Mouse (Mus musculus) hindbrain, embryonic 13.5 days (tissue): ENCODE data around the gene Ncapd3. TPM values are rescaled to one million over a fixed set of nuclear protein-coding genes. Genes with fewer than 3 reads are reported as not detected.

Experiments used
- ATAC-seq: fragments of 200-750 bp; cut with Nextera tagmentation; 2 replicates; pipeline ENCODE4 v1.8.0; 2017; ENCODE audit warnings: moderate TSS enrichment; ENCODE audit not compliant: low FRiP score
- H3K27ac ChIP-seq: fragments of 300-500 bp; sonication (generic); 2 replicates; pipeline ENCODE4 v1.5.1; 2015; ENCODE audit warnings: inconsistent platforms, mild to moderate bottlenecking, moderate library complexity
- H3K27me3 ChIP-seq: fragments of 300-500 bp; sonication (generic); 2 replicates; pipeline ENCODE4 v1.6.1; 2015; ENCODE audit warnings: mild to moderate bottlenecking, inconsistent platforms
- H3K36me3 ChIP-seq: fragments of 300-500 bp; sonication (generic); 2 replicates; pipeline ENCODE4 v1.6.1; 2015; ENCODE audit warnings: mild to moderate bottlenecking, inconsistent platforms
- H3K4me1 ChIP-seq: fragments of 300-500 bp; sonication (generic); replicated peaks from 2 replicates; pipeline ENCODE4 v1.6.1; 2015; ENCODE audit warnings: inconsistent platforms
- H3K4me2 ChIP-seq: fragments of 300-500 bp; sonication (generic); 2 replicates; pipeline ENCODE4 v1.6.1; 2015; ENCODE audit warnings: inconsistent platforms, mild to moderate bottlenecking, moderate library complexity
- H3K4me3 ChIP-seq: fragments of 300-500 bp; sonication (generic); 2 replicates; pipeline ENCODE4 v1.5.1; 2015; ENCODE audit warnings: mild to moderate bottlenecking, inconsistent platforms
- H3K9ac ChIP-seq: fragments of 300-500 bp; sonication (generic); 2 replicates; pipeline ENCODE4 v1.6.1; 2015; ENCODE audit warnings: mild to moderate bottlenecking, inconsistent platforms
- H3K9me3 ChIP-seq: fragments of 300-500 bp; sonication (generic); 2 replicates; pipeline ENCODE4 v1.6.1; 2016; ENCODE audit warnings: inconsistent platforms
- WGBS: fragments of 180-500 bp; shearing (Covaris S2); methylation state at CpG from one replicate; pipeline ENCODE4 v1.1.7; 2015; 5-methylcytosine and 5-hydroxymethylcytosine counted together
- polyA plus RNA-seq: library from polyadenylated mRNA; unstranded; fragments of >200 nt; fragmentation: Nextera tagmentation; extraction: Ambion mirVana; gene quantifications from 2 replicates; pipeline ENCODE4 v1.2.1, GENCODE M21; 2015

Ncapd3 gene
- 14.3 and 16.2 TPM in 2 replicates for polyA plus RNA-seq

DNA sequence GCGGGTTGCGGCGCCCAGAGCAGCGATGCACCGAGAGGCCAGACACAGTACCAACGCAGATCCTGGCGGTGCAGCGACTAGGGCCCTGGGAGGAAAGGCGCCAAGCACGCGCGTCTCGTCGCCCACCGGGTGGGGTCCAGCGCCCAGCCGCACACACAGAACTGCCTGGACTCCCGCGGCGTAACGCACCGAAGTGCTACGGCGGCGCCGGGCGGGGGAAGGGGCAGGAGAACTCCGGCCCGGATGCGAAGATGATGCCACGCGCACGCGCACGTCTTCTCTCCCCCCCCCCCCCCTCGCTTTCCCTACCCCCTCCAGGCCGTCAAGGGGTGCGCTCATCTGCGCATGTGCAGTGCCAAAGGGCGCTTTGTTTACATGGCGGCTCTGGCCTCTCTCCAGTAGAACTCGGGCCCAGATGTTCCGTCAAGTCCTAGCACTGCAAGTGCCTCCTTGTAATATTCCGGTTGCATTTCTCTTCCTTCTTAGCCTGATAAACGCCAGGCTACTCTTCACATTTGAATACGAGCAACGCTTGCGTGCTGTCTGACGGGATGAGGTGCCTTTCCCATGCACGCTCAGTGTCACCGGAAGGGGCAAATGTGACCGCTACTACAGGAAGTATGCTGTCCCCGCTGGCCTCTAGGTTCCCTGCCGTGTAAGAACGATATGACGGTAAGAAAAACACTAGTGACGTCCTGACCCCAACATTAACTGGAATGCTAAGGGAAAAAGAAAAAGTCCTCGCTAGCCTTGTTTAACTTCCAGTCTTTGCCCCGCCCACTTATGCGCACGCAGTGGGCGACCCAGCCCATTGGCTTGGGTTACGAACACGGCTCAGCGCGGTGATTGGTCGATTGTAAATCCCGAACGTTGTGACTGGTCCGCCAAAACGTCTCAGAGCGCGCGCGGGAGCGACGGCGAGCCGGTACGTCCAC is at the start of gene Ncapd3, which contains the start of gene Vps26b:
TSS of gene Ncapd3 (plus strand) at position 348 of the 935 bp plus-strand sequence.
TSS of gene Vps26b (minus strand) at position 238 of the 935 bp plus-strand sequence.
- Histone ChIP-seq H3K4me2 (peak within 1 kb of the TSS; percentile 84), H3K27me3 (no peaks in the 10 kb centered on the region), H3K4me3 (peak within 1 kb of the TSS; percentile 98), H3K27ac (peak within 1 kb of the TSS; percentile 96), H3K9ac (peak within 1 kb of the TSS; percentile 97), H3K4me1 (peaks cover 54% of the 10 kb centered on the region), H3K36me3 (0 out of 2 replicates have a peak, but pooled peaks cover 5% of the 10 kb centered on the region), H3K9me3 (no peaks in the 10 kb centered on the region)
- WGBS: under 1% methylated on average over 63 of the region's 80 CpGs
- peak; percentile 95 for ATAC-seq

DNA sequence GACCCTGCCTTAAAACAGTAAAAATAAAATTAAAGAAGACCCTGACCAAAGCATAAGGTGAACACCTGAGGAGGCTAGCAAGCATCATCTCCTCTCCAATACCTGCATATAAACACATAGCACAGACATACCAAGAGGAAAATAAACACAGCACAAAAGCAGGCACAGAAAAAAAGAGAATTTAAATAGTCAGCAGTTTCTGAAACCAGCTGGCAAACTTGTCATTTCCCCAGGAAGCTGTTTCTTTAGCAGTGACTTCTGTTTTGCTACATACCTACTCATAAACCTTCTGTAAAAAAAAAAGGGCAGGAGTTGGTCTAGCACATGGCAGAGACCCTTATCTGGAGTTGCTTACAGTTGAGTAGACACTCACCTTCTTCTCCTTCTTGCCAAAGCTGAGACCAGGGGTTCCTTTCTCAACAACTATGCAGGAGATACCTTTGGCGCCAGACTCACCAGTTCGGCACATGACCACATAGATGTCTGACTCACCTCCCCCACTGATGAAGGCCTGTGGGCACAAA is 44.8 kb upstream of the Ncapd3 start:
- 96% methylated on average over 2 of the region's 2 CpGs for WGBS
- no peak for ATAC-seq
- Histone ChIP-seq H3K4me3 (no peak overlapping the region), H3K4me1 (no peaks in the 10 kb centered on the region), H3K36me3 (peaks cover 67% of the 10 kb centered on the region), H3K4me2 (no peak overlapping the region), H3K9me3 (no peaks in the 10 kb centered on the region), H3K9ac (no peak overlapping the region), H3K27me3 (no peaks in the 10 kb centered on the region), H3K27ac (no peak overlapping the region)

DNA sequence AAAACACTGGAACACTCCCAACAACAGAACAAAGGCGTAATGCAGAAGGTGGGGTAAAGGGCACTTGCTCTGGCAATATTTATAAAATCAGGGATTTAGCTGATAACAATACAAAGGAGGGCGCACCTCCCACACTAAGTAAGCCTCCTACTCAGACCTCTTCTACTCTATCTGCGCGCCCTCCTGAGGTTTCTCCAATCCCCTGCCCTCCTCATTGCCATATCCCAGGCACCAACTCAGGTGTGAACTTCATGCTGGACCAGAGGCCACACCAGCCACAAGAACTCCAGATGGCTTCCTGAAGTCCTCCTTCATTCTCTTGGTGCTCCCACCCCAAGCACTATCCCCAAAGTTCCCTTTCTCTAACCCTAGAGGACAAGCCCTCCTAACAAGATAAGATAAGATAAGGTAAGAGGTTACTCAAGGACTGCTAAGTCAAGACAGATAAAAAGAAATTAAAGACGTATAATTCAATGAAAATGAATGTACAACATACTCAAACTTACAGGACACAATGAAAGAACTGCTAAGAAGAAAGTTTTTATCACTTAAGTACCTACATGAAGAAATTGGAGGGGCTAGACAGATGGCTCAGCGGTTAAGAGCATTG is 44.2 kb upstream of the Ncapd3 start:
- Histone ChIP-seq H3K27ac (no peak overlapping the region), H3K36me3 (peaks cover 69% of the 10 kb centered on the region), H3K4me3 (no peak overlapping the region), H3K27me3 (no peaks in the 10 kb centered on the region), H3K9ac (no peak overlapping the region), H3K4me1 (no peaks in the 10 kb centered on the region), H3K4me2 (no peak overlapping the region), H3K9me3 (no peaks in the 10 kb centered on the region)
- no peak for ATAC-seq
- 96% methylated on average over 6 of the region's 6 CpGs for WGBS

DNA sequence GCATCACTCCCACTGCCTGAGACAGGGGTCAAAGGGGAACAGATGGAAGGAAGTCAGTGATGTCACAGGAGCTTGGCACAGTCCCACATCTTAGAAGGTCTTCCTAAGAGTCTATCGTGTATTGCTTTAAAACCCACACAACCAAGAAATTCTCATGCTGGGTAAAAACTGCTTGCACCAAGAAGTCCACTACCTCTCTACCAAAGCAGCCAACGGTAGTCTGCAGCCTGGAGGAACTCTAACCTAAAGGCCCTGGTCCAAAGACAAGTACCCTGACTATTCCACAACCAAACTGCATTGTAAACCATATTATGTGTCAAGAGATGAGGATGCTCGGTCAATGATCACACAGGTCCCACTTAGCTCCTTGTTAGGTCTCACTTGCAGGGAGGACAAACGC is 39.8 kb upstream of the Ncapd3 start:
- H3K9ac ChIP-seq: no peak overlapping the region
- ATAC-seq: no peak
- H3K4me2 ChIP-seq: no peak overlapping the region
- peaks cover 62% of the 10 kb centered on the region for H3K36me3 ChIP-seq
- H3K4me1 ChIP-seq: no peaks in the 10 kb centered on the region
- no peaks in the 10 kb centered on the region for H3K9me3 ChIP-seq
- no peak overlapping the region for H3K27ac ChIP-seq
- H3K27me3 ChIP-seq: no peaks in the 10 kb centered on the region
- H3K4me3 ChIP-seq: no peak overlapping the region
- 89% methylated on average over 4 of the region's 4 CpGs for WGBS

DNA sequence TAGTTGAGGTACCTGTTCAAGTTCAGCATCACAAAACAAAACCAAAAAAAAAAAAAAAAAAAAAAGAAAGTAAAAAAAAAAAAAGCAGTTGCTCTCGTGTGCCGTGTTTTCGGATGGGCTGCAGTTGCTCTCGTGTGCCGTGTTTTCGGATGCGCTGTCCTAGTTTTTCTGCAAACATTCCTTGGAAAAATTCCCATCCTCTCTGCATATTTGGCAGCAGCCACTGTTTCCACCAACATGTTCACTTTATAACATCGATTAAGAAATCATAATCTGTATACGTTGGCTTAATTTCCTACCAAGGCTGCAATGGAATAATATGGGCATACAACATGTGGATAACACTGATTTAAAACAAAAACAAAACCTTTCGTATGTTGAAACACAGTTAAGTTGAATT is 36.9 kb upstream of the Ncapd3 start:
- H3K27ac ChIP-seq: no peak overlapping the region
- no peak overlapping the region for H3K4me2 ChIP-seq
- peaks cover 3% of the 10 kb centered on the region for H3K4me1 ChIP-seq
- 96% methylated on average over 10 of the region's 10 CpGs for WGBS
- H3K27me3 ChIP-seq: no peaks in the 10 kb centered on the region
- no peak overlapping the region for H3K4me3 ChIP-seq
- H3K36me3 ChIP-seq: peaks cover 40% of the 10 kb centered on the region
- H3K9me3 ChIP-seq: no peaks in the 10 kb centered on the region
- no peak overlapping the region for H3K9ac ChIP-seq
- ATAC-seq: no peak

DNA sequence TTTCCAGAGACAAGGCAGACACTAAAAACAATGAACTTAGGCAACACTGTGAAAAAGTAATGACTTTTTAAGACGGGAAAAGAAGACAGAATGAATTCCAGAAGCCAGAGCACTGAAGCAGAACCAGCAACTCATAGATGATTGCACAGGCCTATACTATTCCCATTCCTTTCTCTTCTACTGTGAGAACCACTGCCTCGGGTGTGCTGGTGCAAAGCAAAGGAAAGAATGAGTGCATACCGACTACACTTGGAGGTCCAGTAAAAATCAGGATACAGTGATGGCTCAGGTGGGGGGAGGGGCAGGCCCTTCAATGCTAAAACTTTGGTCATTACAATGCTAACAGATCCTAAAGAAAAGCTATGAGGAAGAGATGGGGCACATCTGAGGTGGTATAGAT is 36.1 kb upstream of the Ncapd3 start:
- no peak overlapping the region for H3K4me2 ChIP-seq
- WGBS: 71% methylated on average over 3 of the region's 3 CpGs
- H3K4me1 ChIP-seq: peaks cover 5% of the 10 kb centered on the region
- H3K27ac ChIP-seq: no peak overlapping the region
- peaks cover 32% of the 10 kb centered on the region for H3K36me3 ChIP-seq
- no peaks in the 10 kb centered on the region for H3K27me3 ChIP-seq
- no peak overlapping the region for H3K9ac ChIP-seq
- no peak overlapping the region for H3K4me3 ChIP-seq
- no peak for ATAC-seq
- H3K9me3 ChIP-seq: no peaks in the 10 kb centered on the region

DNA sequence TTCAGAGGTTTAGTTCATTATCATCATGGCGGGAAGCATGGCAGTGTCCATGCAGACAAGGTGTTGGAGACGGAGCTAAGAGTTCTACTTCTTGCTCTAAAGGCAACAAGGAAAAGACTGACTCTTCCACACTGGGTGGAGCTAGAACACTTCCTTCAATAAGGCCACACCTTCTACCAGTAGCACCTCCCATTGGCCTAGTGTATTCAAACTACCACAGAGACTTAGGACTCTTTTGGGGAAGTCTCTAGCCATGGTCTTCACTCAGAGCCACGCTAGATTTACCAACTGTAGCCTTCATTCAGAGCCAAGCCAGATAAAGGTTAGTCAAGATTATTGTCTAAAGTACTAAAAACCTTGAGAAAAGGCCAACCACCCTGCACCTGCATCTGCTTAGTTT is 32.9 kb upstream of the Ncapd3 start:
- Histone ChIP-seq H3K36me3 (peaks cover under 1% of the 10 kb centered on the region), H3K9me3 (no peaks in the 10 kb centered on the region), H3K9ac (no peak overlapping the region), H3K4me2 (no peak overlapping the region), H3K4me1 (peaks cover 26% of the 10 kb centered on the region), H3K27me3 (no peaks in the 10 kb centered on the region), H3K4me3 (no peak overlapping the region), H3K27ac (no peak overlapping the region)
- 96% methylated on average over 3 of the region's 3 CpGs for WGBS
- ATAC-seq: no peak

DNA sequence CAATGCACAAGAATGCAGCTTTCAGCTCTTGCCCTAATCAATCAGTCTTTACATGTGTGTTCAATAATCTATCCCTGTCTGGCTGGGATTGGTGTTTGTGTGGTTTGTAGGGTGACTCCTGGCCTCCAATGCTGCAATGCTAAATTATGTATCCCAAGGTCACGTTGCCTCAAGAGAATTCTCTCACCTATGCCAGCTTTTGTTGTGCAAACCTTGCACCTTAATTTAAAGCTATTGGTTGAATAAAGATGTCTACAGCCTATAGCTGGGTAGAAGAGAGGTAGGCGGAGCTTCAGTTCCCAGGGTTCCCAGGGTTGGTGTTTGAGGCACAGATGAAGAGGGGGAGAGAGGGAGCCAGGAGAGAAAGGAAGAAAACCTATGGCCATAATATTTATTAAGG is 32.5 kb upstream of the Ncapd3 start:
- Histone ChIP-seq H3K4me1 (peaks cover 26% of the 10 kb centered on the region), H3K4me2 (no peak overlapping the region), H3K9ac (no peak overlapping the region), H3K27me3 (no peaks in the 10 kb centered on the region), H3K4me3 (no peak overlapping the region), H3K27ac (no peak overlapping the region), H3K9me3 (no peaks in the 10 kb centered on the region), H3K36me3 (no peaks in the 10 kb centered on the region)
- no peak for ATAC-seq
- WGBS: 94% methylated on average over 2 of the region's 2 CpGs

DNA sequence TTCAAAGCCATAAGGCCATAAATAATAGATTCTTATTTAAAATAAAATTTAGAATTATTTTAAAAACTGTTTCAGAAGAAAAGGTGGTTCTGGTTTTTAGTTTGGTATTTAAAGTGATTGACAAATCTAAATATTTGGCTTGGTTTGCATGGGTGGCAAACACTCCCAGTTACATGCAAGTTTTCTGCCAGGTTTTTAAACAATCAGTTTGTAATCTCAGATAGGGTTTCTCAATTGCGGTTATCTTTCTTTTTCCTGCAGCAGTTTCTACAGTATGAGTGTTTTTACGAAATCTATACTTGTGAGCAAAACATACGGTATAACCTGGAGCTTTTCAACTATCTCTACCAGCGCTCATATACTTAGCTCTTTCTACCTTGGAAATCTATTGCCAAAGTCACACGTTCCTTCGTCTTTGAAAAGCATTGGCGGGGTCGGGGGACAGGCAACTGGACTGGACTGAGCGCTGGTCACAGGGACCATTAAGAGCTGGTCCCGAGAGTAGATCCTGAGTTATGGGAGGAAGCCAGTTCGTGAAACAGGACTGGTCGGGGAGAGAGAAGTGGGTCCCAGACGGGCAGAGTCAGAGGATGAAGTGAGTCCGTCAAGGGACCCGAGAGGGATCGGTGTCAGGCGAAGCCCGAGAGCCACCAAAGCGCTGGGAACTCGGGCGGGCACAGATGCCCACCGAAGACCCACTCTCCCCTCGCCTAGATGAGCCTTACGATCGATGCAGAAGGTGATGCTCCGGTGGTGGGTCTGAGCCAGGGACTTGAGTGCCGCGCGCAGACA is 31.1 kb upstream of the Ncapd3 start:
- peaks cover 13% of the 10 kb centered on the region for H3K36me3 ChIP-seq
- 4% methylated on average over 29 of the region's 29 CpGs for WGBS
- H3K4me2 ChIP-seq: peak overlapping the region; percentile 87
- H3K4me3 ChIP-seq: peak overlapping the region; percentile 73
- peak overlapping the region; percentile 83 for H3K9ac ChIP-seq
- H3K4me1 ChIP-seq: peaks cover 26% of the 10 kb centered on the region
- ATAC-seq: peak; percentile 81
- H3K9me3 ChIP-seq: no peaks in the 10 kb centered on the region
- peak overlapping the region; percentile 74 for H3K27ac ChIP-seq
- H3K27me3 ChIP-seq: no peaks in the 10 kb centered on the region

DNA sequence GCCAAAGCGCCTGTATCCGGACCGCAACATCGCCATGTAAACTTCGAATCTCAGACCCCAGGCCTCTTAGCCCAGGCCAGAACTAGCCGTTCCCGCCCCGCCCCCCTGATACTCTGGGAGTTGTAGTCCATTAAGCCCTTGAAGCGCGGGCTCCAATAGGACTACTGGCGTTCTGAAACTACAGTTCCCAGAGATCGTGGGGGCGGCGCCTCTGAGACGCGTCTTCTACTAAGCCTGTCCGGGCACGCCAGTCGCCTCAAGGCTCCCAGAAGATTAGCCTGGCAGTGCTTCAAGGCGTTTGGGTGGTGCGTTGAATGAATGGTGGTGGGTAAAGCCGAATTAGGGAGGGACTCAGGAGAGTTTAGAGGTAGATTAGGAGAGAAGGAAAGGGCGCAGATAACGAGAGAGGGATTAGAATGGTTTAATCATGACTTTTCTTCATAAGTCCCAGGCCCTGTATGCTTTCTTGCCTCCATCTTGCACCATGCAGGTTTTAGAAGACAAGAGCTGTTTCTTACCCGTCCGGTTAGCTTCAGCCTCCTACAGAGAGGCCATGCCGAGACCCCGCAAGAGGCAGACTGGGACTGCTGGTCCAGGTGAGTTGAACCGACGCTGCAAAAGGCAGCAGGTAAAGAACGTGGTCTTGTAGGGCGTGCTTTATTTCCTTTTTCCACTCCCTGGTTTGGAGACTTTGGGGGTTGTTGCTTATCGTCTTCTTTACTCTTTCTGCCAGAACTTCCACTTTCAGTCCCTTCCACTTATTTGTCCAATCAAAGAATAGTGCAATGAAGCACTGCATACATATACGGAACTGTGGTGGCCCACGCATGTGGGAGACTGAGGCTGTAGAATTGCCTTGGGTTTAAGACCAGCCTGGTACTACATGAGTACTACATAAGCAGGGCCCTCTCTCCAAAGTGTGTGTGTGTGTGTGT is 30.2 kb upstream of the Ncapd3 start, which contains the start of the genes Acad8 and Thyn1:
TSS of gene Acad8 (minus strand) at position 106 of the 935 bp plus-strand sequence.
TSS of gene Thyn1 (plus strand) at position 250 of the 935 bp plus-strand sequence.
- peaks cover 21% of the 10 kb centered on the region for H3K36me3 ChIP-seq
- ATAC-seq: peak; percentile 100
- peak within 1 kb of the TSS; percentile 83 for H3K9ac ChIP-seq
- H3K27ac ChIP-seq: peak within 1 kb of the TSS; percentile 76
- H3K4me3 ChIP-seq: peak within 1 kb of the TSS; percentile 73
- H3K9me3 ChIP-seq: no peaks in the 10 kb centered on the region
- peak within 1 kb of the TSS; percentile 87 for H3K4me2 ChIP-seq
- peaks cover 26% of the 10 kb centered on the region for H3K4me1 ChIP-seq
- H3K27me3 ChIP-seq: no peaks in the 10 kb centered on the region
- 1% methylated on average over 35 of the region's 35 CpGs for WGBS

DNA sequence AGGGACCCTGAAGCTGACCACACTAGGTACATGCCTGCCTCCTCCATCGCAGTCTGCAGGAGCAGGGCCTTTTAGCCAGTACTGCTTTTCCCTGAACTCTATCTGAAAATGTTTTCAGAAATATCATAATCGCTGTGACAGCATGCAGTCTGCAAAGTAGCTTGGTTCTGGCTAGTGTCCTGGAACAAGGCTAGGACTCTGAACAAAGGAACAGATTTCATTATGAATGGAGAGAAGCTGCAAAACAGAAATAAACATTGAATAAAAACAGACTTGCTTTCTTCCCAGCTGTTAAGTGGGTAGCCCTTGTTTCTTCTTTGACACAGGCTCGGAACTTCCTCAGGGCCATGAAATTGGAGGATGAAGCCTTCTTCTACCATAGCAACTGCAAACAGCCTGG is 24.7 kb upstream of the Ncapd3 start:
- no peak overlapping the region for H3K9ac ChIP-seq
- no peaks in the 10 kb centered on the region for H3K27me3 ChIP-seq
- H3K36me3 ChIP-seq: peaks cover 76% of the 10 kb centered on the region
- peaks cover 16% of the 10 kb centered on the region for H3K4me1 ChIP-seq
- no peak overlapping the region for H3K4me3 ChIP-seq
- WGBS: 88% methylated on average over 3 of the region's 3 CpGs
- peak overlapping the region; percentile 55 for H3K27ac ChIP-seq
- no peak overlapping the region for H3K4me2 ChIP-seq
- H3K9me3 ChIP-seq: no peaks in the 10 kb centered on the region
- no peak for ATAC-seq
